Mouse (Mus musculus) MEL (cell line): ENCODE measurements around the gene Rin2. TPM values are rescaled to one million over a fixed set of nuclear protein-coding genes. Genes with fewer than 3 reads are reported as not detected.

Source experiments
- DNase-seq: peaks from one replicate; pipeline ENCODE4 v3.0.0; 2011; ENCODE audit warnings: low read depth, low spot score
- H3K27ac ChIP-seq: 2 replicates; pipeline ENCODE4 v1.5.1; 2012; ENCODE audit warnings: low read depth, mild to moderate bottlenecking, control low read depth, low read length, moderate library complexity; ENCODE audit not compliant: control insufficient read depth
- H3K27me3 ChIP-seq, 2 experiments: fragments of 150-350 bp in 1 of 2; sonication (generic) in 1 of 2; 2 replicates each; pipeline ENCODE4 v1.6.1; 2012; ENCODE audit warnings: low read length in 2 of 2, mild to moderate bottlenecking in 2 of 2, improper control_type of control experiment in 1 of 2, moderate library complexity in 1 of 2; ENCODE audit not compliant: insufficient read depth in 2 of 2, control insufficient read depth in 1 of 2
- H3K36me3 ChIP-seq, 2 experiments: 2 replicates each; pipeline ENCODE4 v1.6.1; 2012 to 2014; ENCODE audit warnings: low read length in 2 of 2, improper control_type of control experiment in 1 of 2, inconsistent platforms in 1 of 2, mild to moderate bottlenecking in 1 of 2; ENCODE audit not compliant: insufficient read depth in 2 of 2, control insufficient read depth in 1 of 2
- H3K4me1 ChIP-seq, 2 experiments: fragments of 150-350 bp in 1 of 2; sonication (generic) in 1 of 2; 2 replicates each; pipeline ENCODE4 v1.6.1; 2012; ENCODE audit warnings: low read length in 2 of 2, improper control_type of control experiment in 1 of 2, mild to moderate bottlenecking in 1 of 2; ENCODE audit not compliant: insufficient read depth in 2 of 2, control insufficient read depth in 1 of 2
- H3K4me3 ChIP-seq, 2 experiments: fragments of 150-350 bp in 1 of 2; sonication (generic) in 1 of 2; 2 replicates each; pipeline ENCODE4 v1.5.1; 2012; ENCODE audit warnings: low read depth in 2 of 2, low read length in 2 of 2, mild to moderate bottlenecking in 2 of 2, moderate library complexity in 2 of 2, control low read depth in 1 of 2, improper control_type of control experiment in 1 of 2; ENCODE audit not compliant: control insufficient read depth in 1 of 2, insufficient read depth in 1 of 2
- H3K79me2 ChIP-seq: 2 replicates; pipeline ENCODE4 v1.6.1; 2012; ENCODE audit warnings: mild to moderate bottlenecking, low read length, moderate library complexity; ENCODE audit not compliant: control insufficient read depth, poor library complexity, insufficient read depth
- H3K9ac ChIP-seq: 2 replicates; pipeline ENCODE4 v1.6.1; 2012; ENCODE audit warnings: low read depth, mild to moderate bottlenecking, control low read depth, low read length, moderate library complexity; ENCODE audit not compliant: control insufficient read depth, poor library complexity, severe bottlenecking
- H3K9me3 ChIP-seq: fragments of 150-350 bp; sonication (generic); replicated peaks from 2 replicates; pipeline ENCODE4 v1.6.1; 2012; ENCODE audit warnings: mild to moderate bottlenecking, low read length, improper control_type of control experiment, moderate library complexity; ENCODE audit not compliant: insufficient read depth
- BHLHE40 ChIP-seq: IDR thresholded peaks from 2 replicates; pipeline ENCODE4 v1.6.1; 2012; ENCODE audit warnings: low read depth, mild to moderate bottlenecking, inconsistent platforms, low read length, improper control_type of control experiment, borderline replicate concordance
- CHD1 ChIP-seq: IDR thresholded peaks from 2 replicates; pipeline ENCODE4 v1.6.1; 2012; ENCODE audit warnings: low read depth, mild to moderate bottlenecking, inconsistent platforms, low read length, improper control_type of control experiment
- CHD2 ChIP-seq: IDR thresholded peaks from 2 replicates; pipeline ENCODE4 v1.6.1; 2011; ENCODE audit warnings: low read length, improper control_type of control experiment
- CTCF ChIP-seq, 3 experiments: IDR thresholded peaks in 2 of 3; conservative IDR thresholded peaks in 1 of 3; 2 replicates each; pipeline ENCODE4 v1.5.1; 2011 to 2012; ENCODE audit warnings: low read length in 3 of 3, low read depth in 2 of 3, mild to moderate bottlenecking in 2 of 3, improper control_type of control experiment in 1 of 3, inconsistent platforms in 1 of 3, mixed read lengths in 1 of 3, moderate library complexity in 1 of 3; ENCODE audit not compliant: control insufficient read depth in 1 of 3, insufficient read depth in 1 of 3, poor library complexity in 1 of 3, severe bottlenecking in 1 of 3
- E2F4 ChIP-seq: IDR thresholded peaks from 2 replicates; pipeline ENCODE4 v1.6.1; 2011; ENCODE audit warnings: low read depth, low read length, improper control_type of control experiment, borderline replicate concordance
- GABPA ChIP-seq: IDR thresholded peaks from 2 replicates; pipeline ENCODE4 v1.6.1; 2012; ENCODE audit warnings: low read depth, mild to moderate bottlenecking, inconsistent platforms, low read length, improper control_type of control experiment, moderate library complexity
- HCFC1 ChIP-seq: IDR thresholded peaks from 2 replicates; pipeline ENCODE4 v1.6.1; 2012; ENCODE audit warnings: low read depth, mild to moderate bottlenecking, inconsistent platforms, low read length, improper control_type of control experiment, moderate library complexity
- KAT2A ChIP-seq: conservative IDR thresholded peaks from 2 replicates; pipeline ENCODE4 v1.6.1; 2012; ENCODE audit warnings: low read depth, low read length, improper control_type of control experiment, inconsistent platforms
- MAFK ChIP-seq: IDR thresholded peaks from 2 replicates; pipeline ENCODE4 v1.6.1; 2011; ENCODE audit warnings: low read depth, mild to moderate bottlenecking, low read length, improper control_type of control experiment, borderline replicate concordance
- MAX ChIP-seq: IDR thresholded peaks from 2 replicates; pipeline ENCODE4 v1.6.1; 2011; ENCODE audit warnings: low read length, improper control_type of control experiment
- MEF2A ChIP-seq: IDR thresholded peaks from 2 replicates; pipeline ENCODE4 v1.6.1; 2014; ENCODE audit warnings: low read depth, mild to moderate bottlenecking, inconsistent platforms, low read length, improper control_type of control experiment; ENCODE audit not compliant: poor library complexity, insufficient replicate concordance, severe bottlenecking; ENCODE audit errors: extremely low read depth
- MYB ChIP-seq: IDR thresholded peaks from 2 replicates; pipeline ENCODE4 v1.6.1; 2011; ENCODE audit warnings: mild to moderate bottlenecking, low read depth, low read length, improper control_type of control experiment
- MYC ChIP-seq: IDR thresholded peaks from 2 replicates; pipeline ENCODE4 v1.6.1; 2011; ENCODE audit warnings: low read depth, mild to moderate bottlenecking, low read length, improper control_type of control experiment, moderate library complexity
- NRF1 ChIP-seq: IDR thresholded peaks from 2 replicates; pipeline ENCODE4 v1.6.1; 2014; ENCODE audit warnings: low read depth, mild to moderate bottlenecking, inconsistent platforms, low read length, improper control_type of control experiment, moderate library complexity; ENCODE audit not compliant: poor library complexity, insufficient read depth, severe bottlenecking
- POLR2AphosphoS2 ChIP-seq: IDR thresholded peaks from 2 replicates; pipeline ENCODE4 v1.6.1; 2011; ENCODE audit warnings: low read length, improper control_type of control experiment
- POLR2AphosphoS5 ChIP-seq: IDR thresholded peaks from 2 replicates; pipeline ENCODE4 v1.6.1; 2012; ENCODE audit warnings: low read depth, borderline replicate concordance, mild to moderate bottlenecking, inconsistent platforms, low read length, moderate library complexity, mixed read lengths
- RAD21 ChIP-seq: IDR thresholded peaks from 2 replicates; pipeline ENCODE4 v1.6.1; 2011; ENCODE audit warnings: mild to moderate bottlenecking, low read depth, low read length, improper control_type of control experiment
- RCOR1 ChIP-seq: IDR thresholded peaks from 2 replicates; pipeline ENCODE4 v1.6.1; 2012; ENCODE audit warnings: low read depth, mild to moderate bottlenecking, inconsistent platforms, low read length, improper control_type of control experiment
- SIN3A ChIP-seq: IDR thresholded peaks from 2 replicates; pipeline ENCODE4 v1.6.1; 2012; ENCODE audit warnings: low read length, improper control_type of control experiment, inconsistent platforms
- TBP ChIP-seq: IDR thresholded peaks from 2 replicates; pipeline ENCODE4 v1.8.0; 2011; ENCODE audit warnings: low read depth, low read length, improper control_type of control experiment
- UBTF ChIP-seq: IDR thresholded peaks from 2 replicates; pipeline ENCODE4 v1.6.1; 2012; ENCODE audit warnings: low read depth, mild to moderate bottlenecking, inconsistent platforms, low read length, improper control_type of control experiment, moderate library complexity, borderline replicate concordance; ENCODE audit not compliant: insufficient read depth
- USF1 ChIP-seq: IDR thresholded peaks from 2 replicates; pipeline ENCODE4 v1.6.1; 2014; ENCODE audit warnings: low read depth, mild to moderate bottlenecking, inconsistent platforms, low read length, improper control_type of control experiment, moderate library complexity
- USF2 ChIP-seq, 2 experiments: IDR thresholded peaks; 2 replicates each; pipeline ENCODE4 v1.6.1; 2011 to 2012; ENCODE audit warnings: improper control_type of control experiment in 2 of 2, low read length in 2 of 2, borderline replicate concordance in 1 of 2, inconsistent platforms in 1 of 2, low read depth in 1 of 2, mild to moderate bottlenecking in 1 of 2; ENCODE audit not compliant: insufficient read depth in 1 of 2
- ZC3H11A ChIP-seq: IDR thresholded peaks from 2 replicates; pipeline ENCODE4 v1.6.1; 2012; ENCODE audit warnings: low read depth, mild to moderate bottlenecking, inconsistent platforms, low read length, improper control_type of control experiment
- polyA plus RNA-seq, 2 experiments: library from polyadenylated mRNA; stranded (reverse) in 1 of 2; unstranded in 1 of 2; fragments of >175 nt in 1 of 2; fragments of >200 nt in 1 of 2; gene quantifications; 2 replicates each; pipeline versions ENCODE4 v1.2.1 to v1.2.4; 2012; ENCODE audit warnings: low replicate concordance in 2 of 2, low read depth in 1 of 2; ENCODE audit not compliant: insufficient read length in 2 of 2, insufficient read depth in 1 of 2, missing spikeins in 1 of 2
- total RNA-seq: library from RNA; depleted of rRNA; stranded (reverse); fragments of 300-350 nt; gene quantifications from 2 replicates; pipeline ENCODE4 v1.2.3, GENCODE M21; 2012

Gene Rin2
- total and polyA plus RNA-seq, 3 experiments, result 0.01 TPM; not detected in 2

- no peaks in the 10 kb centered on the region for H3K4me1 ChIP-seq
- no peak overlapping the region for H3K27ac ChIP-seq
- no peaks in the 10 kb centered on the region for H3K9me3 ChIP-seq
- TF ChIP-seq TBP (no peak), ZC3H11A (no peak), CHD2 (no peak), MAFK (no peak), HCFC1 (no peak), CTCF (IDR thresholded peaks at IDR 0.05 in 2 of 3, conservative IDR thresholded peaks at IDR 0.05 in 1 of 3; ENCODE audit: control insufficient read depth in 1 of 3, insufficient read depth in 1 of 3, low read depth in 2 of 3, low read length in 3 of 3, poor library complexity in 1 of 3, severe bottlenecking in 1 of 3) (no peak), MYB (no peak), BHLHE40 (no peak), CHD1 (no peak), POLR2AphosphoS5 (no peak), KAT2A (no peak), SIN3A (no peak), MYC (no peak), E2F4 (no peak), NRF1 (no peak), USF1 (no peak), POLR2AphosphoS2 (no peak), MAX (no peak)
- DNase-seq, result no peak
- no peaks in the 10 kb centered on the region for H3K36me3 ChIP-seq
- no peaks in the 10 kb centered on the region for H3K79me2 ChIP-seq
- no peak overlapping the region for H3K4me3 ChIP-seq
- H3K9ac ChIP-seq, result no peak overlapping the region
- H3K27me3 ChIP-seq, result no peaks in the 10 kb centered on the region
Measured at GRCm38 (mm10) chr2:145850779-145851178, 175.8 kb downstream of the Rin2 start.

GRCm38 (mm10) chr2:145855831-145856230, 180.8 kb downstream of the Rin2 start:
- TF ChIP-seq UBTF (no peak), BHLHE40 (no peak), CHD1 (no peak), SIN3A (no peak), RAD21 (no peak), RCOR1 (no peak), MEF2A (no peak), USF2 (IDR thresholded peaks at IDR 0.05; ENCODE audit: borderline replicate concordance in 1 of 2, insufficient read depth in 1 of 2, low read depth in 1 of 2, low read length in 2 of 2) (no peak), POLR2AphosphoS2 (no peak), MAX (no peak), GABPA (no peak)
- TF ChIP-seq, all 39 proteins: peak for 0
- H3K9ac ChIP-seq, result no peak overlapping the region
- DNase-seq, result no peak
- no peaks in the 10 kb centered on the region for H3K9me3 ChIP-seq
- no peaks in the 10 kb centered on the region for H3K4me1 ChIP-seq
- H3K27me3 ChIP-seq, result no peaks in the 10 kb centered on the region; a peak in 1 of 4 replicates
- H3K36me3 ChIP-seq, result no peaks in the 10 kb centered on the region
- no peak overlapping the region for H3K27ac ChIP-seq
- H3K4me3 ChIP-seq, result no peak overlapping the region
- H3K79me2 ChIP-seq, result no peaks in the 10 kb centered on the region
